Comparison of ENCODE assay signal across 9 mouse cellular contexts in the genomic region with DNA sequence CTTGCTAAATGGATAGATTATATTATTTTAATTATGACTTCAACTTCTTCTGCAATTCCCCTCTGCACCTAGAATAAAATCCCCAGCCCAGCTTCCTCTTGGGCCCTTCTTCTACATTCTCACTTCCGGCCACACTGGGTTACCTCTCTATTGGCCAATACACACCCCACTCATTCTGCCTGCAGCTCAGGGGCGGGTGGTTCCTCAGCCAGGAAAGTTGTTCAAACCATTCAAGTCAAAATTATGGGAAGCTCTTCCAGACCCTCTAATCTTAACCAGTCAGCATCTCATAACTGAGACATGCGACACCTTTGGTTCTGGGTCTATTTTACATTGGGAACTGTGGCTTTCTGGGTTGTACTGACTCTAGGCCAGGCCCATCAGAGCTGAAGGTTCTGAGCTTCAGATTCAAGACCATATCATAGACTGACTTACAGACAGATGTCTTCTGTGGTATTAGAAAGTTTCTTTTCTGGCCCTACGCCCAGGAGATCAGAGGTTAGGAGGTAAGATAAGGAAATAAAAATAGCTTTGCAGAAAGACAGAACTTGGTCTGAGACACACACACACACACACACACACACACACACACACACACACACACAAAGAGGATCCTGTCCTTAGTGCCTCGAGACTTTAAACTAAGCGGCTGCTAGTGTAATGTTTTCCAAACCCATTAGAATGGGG. TPM values are rescaled to one million over a fixed set of nuclear protein-coding genes. Genes with fewer than 3 reads are reported as not detected.
DNase-seq lines count a peak whose midpoint lies in the region; ATAC-seq and TF ChIP-seq lines count a peak whose summit lies in the region.
"Had no signal": no experiment of that assay in that cellular context is flagged by ENCODE, and none has a peak within 500 bp of the region (broad histone marks: within the 10 kb centered on the region; RNA-seq: fewer than 3 reads in every experiment).

No protein-coding gene starts in this region.

- H3K4me3 ChIP-seq in kidney, postnatal 0 days (replicated peaks; ENCODE audit: low read depth, low read length): no peak overlapping the region
- H3K4me3 ChIP-seq in bone marrow macrophage, adult 2 months (ENCODE audit: insufficient read depth, low read length): no peak overlapping the region
- no peak overlapping the region for H3K4me3 ChIP-seq in intestine, postnatal 0 days (ENCODE audit: low read depth, low read length)
- no peak overlapping the region for H3K4me3 ChIP-seq in spleen, adult 2 months (ENCODE audit: extremely low read depth, insufficient read depth, insufficient read length)
- H3K4me3 ChIP-seq: midbrain, embryonic 12.5 days had no signal

- intact Hi-C loops in left cerebral cortex, postnatal 10 days (cut with DNase I): no loop called here

- peak; percentile 15 for DNase-seq in kidney, postnatal 0 days (ENCODE audit: low spot score)
- no peak for DNase-seq in kidney, adult 11 months
- DNase-seq in spleen, adult 2 months (ENCODE audit: low read depth in 1 of 2, low spot score in 2 of 2): peak in 1 of 2 experiments; percentile 67
- DNase-seq in frontal cortex, adult 2 months (ENCODE audit: extremely low spot score in 1 of 2, low spot score in 1 of 2): no peak
- DNase-seq in neural tube, embryonic 10.5 days (ENCODE audit: extremely low spot score, low spot score): no peak
- no peak for DNase-seq in left cerebral cortex, postnatal 10 days (ENCODE audit: extremely low spot score in 1 of 2, low spot score in 2 of 2)

- H3K9ac ChIP-seq in kidney, postnatal 0 days (ENCODE audit: low read depth, low read length): no peak overlapping the region
- H3K9ac ChIP-seq in intestine, postnatal 0 days (ENCODE audit: low read depth, low read length): no peak overlapping the region
- H3K9ac ChIP-seq: midbrain, embryonic 12.5 days had no signal

- no peak for TF ChIP-seq POLR2A in bone marrow macrophage, adult 2 months (IDR thresholded peaks at IDR 0.05; ENCODE audit: borderline replicate concordance, low read depth, low read length)
- TF ChIP-seq POLR2A in spleen, adult 2 months (IDR thresholded peaks at IDR 0.05; ENCODE audit: low read depth, low read length): no peak

- H3K27me3 ChIP-seq in kidney, postnatal 0 days (ENCODE audit: insufficient read depth, low read length): no peaks in the 10 kb centered on the region
- no peaks in the 10 kb centered on the region for H3K27me3 ChIP-seq in intestine, postnatal 0 days (replicated peaks; ENCODE audit: control insufficient read depth, insufficient read depth, low read length)
- H3K27me3 ChIP-seq in spleen, adult 2 months (ENCODE audit: control insufficient read depth, insufficient read depth, low read length): no peaks in the 10 kb centered on the region

- no peaks in the 10 kb centered on the region for H3K36me3 ChIP-seq in kidney, postnatal 0 days (ENCODE audit: insufficient read depth, low read length)
- H3K36me3 ChIP-seq in intestine, postnatal 0 days (ENCODE audit: control insufficient read depth, insufficient read depth): 0 out of 2 replicates have a peak, but pooled peaks cover 6% of the 10 kb centered on the region
- peaks cover 9% of the 10 kb centered on the region for H3K36me3 ChIP-seq in spleen, adult 2 months (ENCODE audit: control insufficient read depth, insufficient read depth, low read length)

- H3K4me2 ChIP-seq in kidney, postnatal 0 days (ENCODE audit: low read length): no peak overlapping the region
- H3K4me2 ChIP-seq in intestine, postnatal 0 days (replicated peaks; ENCODE audit: low read depth): no peak overlapping the region
- H3K4me2 ChIP-seq: midbrain, embryonic 12.5 days had no signal

- no peak for TF ChIP-seq CTCF in kidney, postnatal 0 days (IDR thresholded peaks at IDR 0.05; ENCODE audit: low read depth)
- no peak for TF ChIP-seq CTCF in bone marrow macrophage, adult 2 months (IDR thresholded peaks at IDR 0.05; ENCODE audit: low read depth, low read length)
- TF ChIP-seq CTCF in intestine, postnatal 0 days (IDR thresholded peaks at IDR 0.05; ENCODE audit: low read depth): no peak
- no peak for TF ChIP-seq CTCF in spleen, adult 2 months (IDR thresholded peaks at IDR 0.05; ENCODE audit: extremely low read depth, insufficient read depth, insufficient read length, insufficient replicate concordance)

- H3K27ac ChIP-seq in kidney, postnatal 0 days: no peak overlapping the region; the same call in 1 of the 2 replicates
- peak overlapping the region; percentile 68 for H3K27ac ChIP-seq in bone marrow macrophage, adult 2 months (ENCODE audit: insufficient read depth, low read depth, low read length)
- H3K27ac ChIP-seq in intestine, postnatal 0 days (ENCODE audit: low read depth, low read length): no peak overlapping the region
- peak overlapping the region; percentile 76 for H3K27ac ChIP-seq in spleen, adult 2 months (ENCODE audit: insufficient read depth, low read length)
- H3K27ac ChIP-seq: midbrain, embryonic 12.5 days had no signal

- H3K9me3 ChIP-seq in kidney, postnatal 0 days (replicated peaks; ENCODE audit: low read length): no peaks in the 10 kb centered on the region
- H3K9me3 ChIP-seq in intestine, postnatal 0 days (ENCODE audit: control insufficient read depth): no peaks in the 10 kb centered on the region
- H3K9me3 ChIP-seq: midbrain, embryonic 12.5 days had no signal

- 75% methylated on average over 6 of the region's 6 CpGs for WGBS in kidney, postnatal 0 days
- 41% methylated on average over 6 of the region's 6 CpGs for WGBS in intestine, postnatal 0 days
- WGBS in spleen, adult 2 months: 14% methylated on average over 6 of the region's 6 CpGs

- ATAC-seq in kidney, postnatal 0 days (replicated peaks; ENCODE audit: low FRiP score, low read depth): no peak
- ATAC-seq in intestine, postnatal 0 days: peak; percentile 9; the same call in 1 of the 2 replicates

- peaks cover 9% of the 10 kb centered on the region for H3K4me1 ChIP-seq in kidney, postnatal 0 days (replicated peaks; ENCODE audit: insufficient read depth, low read length)
- peaks cover 34% of the 10 kb centered on the region for H3K4me1 ChIP-seq in bone marrow macrophage, adult 2 months (ENCODE audit: control insufficient read depth, insufficient read depth, low read length)
- 0 out of 2 replicates have a peak, but pooled peaks cover 7% of the 10 kb centered on the region for H3K4me1 ChIP-seq in intestine, postnatal 0 days (replicated peaks; ENCODE audit: control insufficient read depth, insufficient read depth, low read length)
- peaks cover 24% of the 10 kb centered on the region; the same call in 1 of the 2 replicates for H3K4me1 ChIP-seq in spleen, adult 2 months (ENCODE audit: control insufficient read depth, insufficient read depth, insufficient read length)

RNA-seq across cellular contexts. Expression of a gene that starts 2.2 kb away (rescaled TPM):
- 19.6 and 19.9 TPM in 2 replicates for polyA plus RNA-seq in kidney, postnatal 0 days (2015; fragmentation: Nextera tagmentation; extraction: Ambion mirVana)
- 44.8 and 55.9 TPM in 2 replicates for polyA plus RNA-seq in bone marrow macrophage, adult 2 months (2012; ENCODE audit: insufficient read depth, insufficient read length, missing spikeins)
- 32.2 and 37.7 TPM in 2 replicates for polyA plus RNA-seq in intestine, postnatal 0 days (2015; fragmentation: Nextera tagmentation; extraction: Ambion mirVana)
- 130 and 143 TPM in 2 replicates for polyA plus RNA-seq in spleen, adult 2 months (2012; rRNA removed)
- polyA plus RNA-seq in frontal cortex, adult 2 months (2012; rRNA removed): 15.2 and 18.1 TPM in 2 replicates
- 10 to 100 TPM; 32.7 to 36.5 TPM for total RNA-seq in left cerebral cortex, postnatal 10 days (2021)

RNA-seq across cellular contexts. Expression of a gene that starts 16.2 kb away (rescaled TPM):
- 70.4 and 79.8 TPM in 2 replicates for polyA plus RNA-seq in kidney, postnatal 0 days (2015; fragmentation: Nextera tagmentation; extraction: Ambion mirVana)
- polyA plus RNA-seq in bone marrow macrophage, adult 2 months (2012; ENCODE audit: insufficient read depth, insufficient read length, missing spikeins): 15.2 and 15.8 TPM in 2 replicates
- polyA plus RNA-seq in intestine, postnatal 0 days (2015; fragmentation: Nextera tagmentation; extraction: Ambion mirVana): 65.1 and 65.8 TPM in 2 replicates
- 35.6 and 36.3 TPM in 2 replicates for polyA plus RNA-seq in spleen, adult 2 months (2012; rRNA removed)
- polyA plus RNA-seq in frontal cortex, adult 2 months (2012; rRNA removed): 39.7 and 41.0 TPM in 2 replicates
- 10 to 100 TPM; 17.2 to 18.8 TPM for total RNA-seq in left cerebral cortex, postnatal 10 days (2021)

RNA-seq across cellular contexts. Expression of a gene that starts 16.3 kb away (rescaled TPM):
- 3.3 and 4.6 TPM in 2 replicates for polyA plus RNA-seq in kidney, postnatal 0 days (2015; fragmentation: Nextera tagmentation; extraction: Ambion mirVana)
- polyA plus RNA-seq in bone marrow macrophage, adult 2 months (2012; ENCODE audit: insufficient read depth, insufficient read length, missing spikeins): not detected in 2 replicates
- 1.0 and 1.3 TPM in 2 replicates for polyA plus RNA-seq in intestine, postnatal 0 days (2015; fragmentation: Nextera tagmentation; extraction: Ambion mirVana)
- polyA plus RNA-seq in spleen, adult 2 months (2012; rRNA removed): 0.08 TPM in 1 of 2 replicates, not detected in the other
- polyA plus RNA-seq in frontal cortex, adult 2 months (2012; rRNA removed): 3.5 and 4.3 TPM in 2 replicates
- total RNA-seq in left cerebral cortex, postnatal 10 days (2021): 1 to 10 TPM; 6.2 to 7.3 TPM

RNA-seq across cellular contexts. Expression of a gene that starts 23.7 kb away (rescaled TPM):
- polyA plus RNA-seq in kidney, postnatal 0 days (2015; fragmentation: Nextera tagmentation; extraction: Ambion mirVana): 16.9 and 18.4 TPM in 2 replicates
- 11.8 and 13.4 TPM in 2 replicates for polyA plus RNA-seq in bone marrow macrophage, adult 2 months (2012; ENCODE audit: insufficient read depth, insufficient read length, missing spikeins)
- 12.9 and 16.0 TPM in 2 replicates for polyA plus RNA-seq in intestine, postnatal 0 days (2015; fragmentation: Nextera tagmentation; extraction: Ambion mirVana)
- 13.2 and 16.4 TPM in 2 replicates for polyA plus RNA-seq in spleen, adult 2 months (2012; rRNA removed)
- 16.8 and 19.4 TPM in 2 replicates for polyA plus RNA-seq in frontal cortex, adult 2 months (2012; rRNA removed)
- 10 to 100 TPM; 16.3 to 17.0 TPM for total RNA-seq in left cerebral cortex, postnatal 10 days (2021)

RNA-seq across cellular contexts. Expression of a gene that starts 45.3 kb away (rescaled TPM):
- 184 and 193 TPM in 2 replicates for polyA plus RNA-seq in kidney, postnatal 0 days (2015; fragmentation: Nextera tagmentation; extraction: Ambion mirVana)
- 54.0 and 57.3 TPM in 2 replicates for polyA plus RNA-seq in bone marrow macrophage, adult 2 months (2012; ENCODE audit: insufficient read depth, insufficient read length, missing spikeins)
- 181 and 189 TPM in 2 replicates for polyA plus RNA-seq in intestine, postnatal 0 days (2015; fragmentation: Nextera tagmentation; extraction: Ambion mirVana)
- polyA plus RNA-seq in spleen, adult 2 months (2012; rRNA removed): 65.3 and 76.3 TPM in 2 replicates
- polyA plus RNA-seq in frontal cortex, adult 2 months (2012; rRNA removed): 57.4 and 65.6 TPM in 2 replicates
- total RNA-seq in left cerebral cortex, postnatal 10 days (2021): 10 to 100 TPM; 43.7 to 53.2 TPM

Comparison
In these comparisons a context has a peak if more than half of its experiments do, and no peak if none do; other contexts are left out.
1. H3K27ac ChIP-seq: peak in bone marrow macrophage, adult 2 months (single experiment) and spleen, adult 2 months (single experiment); none in kidney, postnatal 0 days (single experiment) and intestine, postnatal 0 days (single experiment).